Mouse (Mus musculus) brain, embryonic 14.5 days (tissue): ENCODE results near the gene Rftn1. TPM values are rescaled to one million over a fixed set of nuclear protein-coding genes. Genes with fewer than 3 reads are reported as not detected.

Source experiments
- DNase-seq: peaks from one replicate; pipeline ENCODE4 v3.0.0-alpha.2; 2011; ENCODE audit warnings: low read depth
- CTCF ChIP-seq: fragments of 200-500 bp; IDR thresholded peaks from 2 replicates; pipeline ENCODE4 v1.5.1; 2012; ENCODE audit warnings: inconsistent platforms, mild to moderate bottlenecking, moderate library complexity, borderline replicate concordance; ENCODE audit not compliant: insufficient read depth, insufficient read length; ENCODE audit errors: extremely low read depth
- POLR2A ChIP-seq: fragments of 200-500 bp; IDR thresholded peaks from 2 replicates; pipeline ENCODE4 v1.6.1; 2012; ENCODE audit warnings: mild to moderate bottlenecking, inconsistent platforms, borderline replicate concordance; ENCODE audit not compliant: poor library complexity, insufficient read depth, insufficient read length, severe bottlenecking; ENCODE audit errors: extremely low read depth
- polyA plus RNA-seq: library from polyadenylated mRNA; depleted of rRNA; stranded (reverse); fragments of >200 nt; gene quantifications from 2 replicates; pipeline ENCODE4 v1.2.3, GENCODE M21; 2012; rRNA removed

Rftn1 gene
- 17.7 and 18.2 TPM in 2 replicates for polyA plus RNA-seq

DNA sequence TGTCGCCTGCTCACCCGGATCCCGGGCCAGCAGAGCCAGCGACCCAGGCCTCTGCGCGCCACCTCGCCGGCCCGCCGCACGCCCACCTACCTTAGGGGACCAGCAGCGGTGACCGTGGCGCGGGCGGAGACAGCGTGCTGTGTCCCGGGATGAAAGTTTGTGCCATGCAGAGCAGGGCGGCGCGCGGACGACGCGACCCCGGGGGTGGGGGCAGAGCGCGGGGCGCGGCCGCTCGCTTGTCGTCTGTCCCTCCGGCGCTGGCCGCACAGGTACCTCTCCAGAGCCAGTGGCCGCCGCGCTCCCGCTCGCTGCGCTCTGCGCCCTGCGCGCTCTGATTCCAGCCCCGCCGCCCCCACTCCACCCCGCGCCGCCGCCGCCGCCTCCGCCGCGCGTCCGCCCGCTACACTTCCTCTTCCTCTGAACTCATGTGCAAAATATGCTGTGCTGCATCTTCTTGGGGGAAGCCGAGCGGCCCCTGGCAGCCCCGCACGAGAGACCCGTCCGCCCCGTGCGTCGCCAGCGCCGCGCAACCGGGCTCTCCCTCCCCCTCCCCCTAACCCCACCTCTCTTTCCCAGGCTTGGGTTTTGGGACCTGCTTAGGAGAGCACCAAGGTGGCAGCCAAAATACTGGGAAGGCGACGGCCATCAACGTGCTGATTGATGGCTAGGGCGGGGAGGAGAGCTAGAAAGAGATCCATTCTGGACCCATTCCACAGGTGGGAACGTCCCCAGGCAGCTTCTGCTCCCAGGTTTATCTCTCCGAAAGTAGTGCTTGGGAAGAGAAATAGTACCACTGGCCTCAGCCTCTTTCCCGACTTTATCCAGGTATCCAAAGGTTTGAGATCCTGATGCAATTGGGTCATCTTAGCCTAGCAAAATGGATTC, at the start of gene Rftn1:
TSS of gene Rftn1 (minus strand) at position 544 of the 885 bp plus-strand sequence.
- DNase-seq: no peak
- TF ChIP-seq CTCF: no peak
- TF ChIP-seq POLR2A: no peak

DNA sequence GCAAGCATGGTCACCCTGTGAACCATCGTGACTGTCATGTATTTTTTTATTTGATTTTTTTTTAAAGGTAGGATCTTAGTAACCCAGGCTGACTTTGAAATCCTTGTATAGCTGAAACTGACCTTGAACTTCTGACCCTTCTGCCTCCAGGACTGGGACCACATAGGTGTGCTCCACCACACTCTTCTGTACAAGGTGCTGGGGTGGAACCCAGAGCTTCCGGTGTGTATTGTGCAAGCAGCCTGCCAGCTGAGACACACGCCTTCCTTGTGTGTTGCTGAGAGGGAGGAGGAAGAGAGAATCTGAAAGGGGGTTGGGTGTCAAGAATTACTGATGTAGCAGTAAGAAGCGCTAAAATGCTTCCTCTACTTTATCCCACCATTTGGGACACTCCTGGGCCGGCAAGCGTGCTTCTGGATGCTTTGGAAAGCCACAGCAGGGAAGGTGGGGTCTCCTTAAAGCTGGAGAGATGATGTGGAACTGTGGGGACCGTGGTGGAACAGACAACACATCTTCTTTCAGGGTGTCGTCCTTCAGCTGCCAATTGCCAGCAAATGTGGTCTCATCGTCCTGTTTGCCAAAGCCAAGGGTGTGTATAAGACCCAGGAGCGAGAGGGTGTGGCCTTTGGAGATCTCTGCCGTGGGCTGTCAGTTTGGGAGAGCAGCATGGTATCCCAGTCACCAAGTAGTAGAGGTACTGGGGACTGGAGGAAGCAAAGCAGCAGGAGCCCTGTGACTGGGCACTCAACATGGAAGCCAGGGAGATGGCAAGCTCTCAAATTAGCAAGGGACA, 47.5 kb upstream of the Rftn1 start:
- TF ChIP-seq POLR2A: no peak
- TF ChIP-seq CTCF: no peak

DNA sequence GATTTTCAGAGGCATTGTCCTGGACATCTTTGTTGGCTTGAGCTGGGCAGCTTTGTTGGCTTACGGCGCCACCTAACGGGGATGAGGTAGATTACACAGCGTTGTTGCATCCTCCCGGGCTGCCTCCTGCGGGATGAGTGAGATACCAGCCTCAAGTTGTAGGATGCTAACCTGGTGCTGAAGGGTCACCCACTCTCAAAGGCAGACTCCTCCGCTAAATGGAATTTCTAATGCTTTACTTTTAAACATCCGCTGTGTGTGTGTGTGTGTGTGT, 46.9 kb upstream of the Rftn1 start:
- peak; percentile 95 for DNase-seq
- TF ChIP-seq POLR2A (no peak), CTCF (peak; percentile 98)

More for the DNA sequence above, 47.5 kb upstream of the Rftn1 start:
- DNase-seq: peak; percentile 8

DNA sequence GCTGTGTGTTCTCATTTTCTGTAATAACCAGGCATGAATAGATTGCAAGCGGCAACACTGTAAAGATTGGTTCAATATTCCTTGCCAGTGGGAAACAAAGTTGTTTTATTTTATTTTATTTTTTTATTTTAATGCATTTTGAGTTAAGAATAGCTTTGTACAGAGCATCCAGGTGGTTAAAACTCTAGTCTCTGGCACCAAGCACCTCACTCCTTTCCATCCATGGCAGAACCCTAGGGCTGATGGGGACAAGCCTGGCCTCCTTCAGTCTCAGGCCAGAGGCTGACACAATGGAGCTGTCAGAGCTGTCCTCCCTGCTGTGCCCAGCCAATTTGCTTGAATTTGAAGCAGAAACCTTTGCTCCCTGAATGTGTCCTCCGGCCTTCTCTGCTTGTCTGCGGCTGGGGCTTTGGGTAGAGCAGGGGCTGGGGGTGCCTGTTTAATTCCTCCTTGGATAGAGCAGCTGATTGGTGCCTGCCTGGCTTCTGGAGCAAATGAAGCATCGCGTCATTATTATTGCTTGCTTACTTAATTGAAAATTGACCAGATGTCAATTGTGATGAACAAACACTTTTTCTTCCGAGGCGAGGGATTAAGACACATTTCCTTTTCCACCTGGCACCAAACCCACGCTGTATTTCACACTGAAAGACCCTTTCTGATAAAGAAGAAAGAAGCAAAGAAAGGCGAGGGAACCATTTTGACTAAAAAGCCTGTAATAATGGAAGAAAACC, 46.4 kb upstream of the Rftn1 start:
- DNase-seq: peak; percentile 92
- TF ChIP-seq POLR2A: peak; percentile 9; the same call in 1 of the 2 replicates
- no peak for TF ChIP-seq CTCF

DNA sequence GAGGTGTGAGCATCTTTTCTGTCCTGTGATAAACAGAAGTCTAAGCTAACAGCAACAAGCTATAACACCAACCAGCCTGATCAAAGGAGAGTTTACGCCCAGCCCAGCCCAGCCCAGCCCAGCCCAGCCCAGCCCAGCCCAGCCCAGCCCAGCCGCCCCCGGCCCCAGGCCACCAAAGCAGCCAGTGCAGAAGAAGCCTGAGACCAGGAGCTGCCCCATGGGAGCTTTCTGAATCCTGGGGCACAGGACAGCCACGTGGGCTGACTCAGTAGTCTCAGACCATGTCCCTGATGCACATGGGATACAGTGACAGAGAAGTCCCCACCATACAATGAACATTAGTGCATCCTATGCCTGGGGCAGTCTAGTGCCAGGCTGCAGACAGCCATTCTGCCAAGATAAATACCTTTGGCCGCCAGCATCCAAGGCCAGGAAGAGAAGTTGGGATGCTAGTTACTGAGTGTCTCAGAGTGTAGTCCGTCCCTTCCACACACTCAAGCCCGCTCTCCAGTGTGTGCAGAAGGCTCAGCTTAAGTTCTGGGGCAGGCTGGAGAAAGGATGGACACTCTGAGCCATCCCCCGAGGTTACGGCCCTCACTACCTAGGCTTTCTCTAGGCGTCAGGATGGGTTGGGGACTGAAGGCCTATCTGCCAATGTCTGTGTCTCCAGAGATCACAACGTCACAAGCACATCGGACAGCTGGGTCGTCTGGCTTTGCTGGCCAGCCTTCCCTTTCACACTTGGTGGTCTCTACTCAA, 45.6 kb upstream of the Rftn1 start:
- DNase-seq: peak; percentile 67
- TF ChIP-seq POLR2A (no peak), CTCF (no peak)

DNA sequence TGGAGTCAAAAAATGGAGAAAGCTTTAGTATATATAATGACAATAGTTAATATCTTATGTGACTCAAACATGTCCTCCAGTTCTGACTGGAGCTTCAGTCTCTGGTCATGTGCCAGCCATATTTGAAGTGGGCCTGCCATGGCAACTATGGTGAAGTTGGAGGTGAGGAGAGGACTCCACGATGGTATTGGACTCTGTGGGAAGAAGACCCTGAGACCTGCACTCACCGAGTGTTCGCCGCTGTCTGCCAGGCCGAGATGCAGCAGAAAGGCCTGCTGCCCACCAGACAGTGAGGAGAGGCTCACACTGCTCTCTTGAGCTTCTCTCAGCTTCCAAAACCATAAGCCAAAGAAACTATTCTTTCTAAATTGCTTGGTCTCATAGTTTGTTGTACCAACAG, 43.5 kb upstream of the Rftn1 start:
- TF ChIP-seq POLR2A: no peak
- TF ChIP-seq CTCF: no peak
- DNase-seq: no peak

DNA sequence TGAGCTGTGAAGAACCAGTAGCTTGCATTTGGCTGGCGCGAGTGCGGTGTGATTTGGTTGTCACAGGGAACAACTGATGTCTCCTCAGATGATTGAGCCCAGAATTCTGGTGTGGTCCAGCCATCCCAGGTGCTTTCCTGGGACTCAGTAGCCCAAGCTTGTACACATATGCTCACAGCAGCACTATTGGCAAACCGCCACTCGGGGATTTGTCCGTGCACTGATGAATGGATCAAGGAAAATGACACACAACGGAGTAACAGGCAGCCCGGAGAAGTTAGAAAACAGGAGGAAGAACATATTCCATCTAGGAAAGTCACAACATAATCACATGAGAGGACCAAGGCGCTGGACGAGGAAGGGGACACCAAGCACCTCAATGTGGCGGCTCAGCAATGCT, 42.3 kb upstream of the Rftn1 start:
- DNase-seq: peak; percentile 52
- TF ChIP-seq POLR2A: no peak
- no peak for TF ChIP-seq CTCF

DNA sequence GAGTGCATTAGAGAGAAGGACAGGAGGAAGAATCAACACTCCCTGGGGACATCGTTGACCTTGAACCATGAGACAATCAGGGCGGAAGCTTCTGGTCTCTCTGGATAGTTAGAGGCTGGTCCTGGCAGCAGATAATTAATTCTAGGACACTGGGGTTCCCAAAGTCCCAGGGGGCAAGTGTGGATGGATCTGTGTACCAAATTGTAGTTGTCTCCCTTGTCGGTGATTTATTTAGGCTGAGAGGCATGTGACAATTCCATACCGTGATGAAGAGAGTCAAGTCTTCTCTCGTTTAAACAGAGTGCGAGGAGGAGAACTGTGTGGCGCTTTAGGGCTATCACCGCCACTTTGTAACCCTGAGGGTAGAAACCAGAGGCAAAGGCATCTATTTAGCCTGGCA, 40.7 kb upstream of the Rftn1 start:
- TF ChIP-seq POLR2A (no peak), CTCF (no peak)
- no peak for DNase-seq

DNA sequence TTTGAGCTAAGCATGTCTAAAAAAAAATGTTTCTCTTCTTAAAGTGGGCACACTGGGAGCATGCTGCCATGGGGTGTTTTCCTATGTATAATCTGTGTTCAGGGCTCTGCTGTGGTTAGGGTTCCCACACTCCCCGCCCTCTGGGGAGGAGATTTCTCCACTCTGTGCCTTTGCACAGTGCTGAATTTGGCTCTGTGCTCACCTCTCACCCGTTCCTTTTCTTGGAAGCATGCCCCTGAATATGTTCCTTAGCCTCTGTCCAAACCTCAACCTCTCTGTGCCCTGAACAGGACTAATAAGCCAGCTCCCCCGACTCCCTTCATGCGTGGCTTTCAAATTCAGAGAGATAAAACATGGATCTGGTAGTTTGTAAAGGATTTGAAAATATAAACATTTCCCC, 39.1 kb upstream of the Rftn1 start:
- DNase-seq: no peak
- TF ChIP-seq CTCF (no peak), POLR2A (no peak)

DNA sequence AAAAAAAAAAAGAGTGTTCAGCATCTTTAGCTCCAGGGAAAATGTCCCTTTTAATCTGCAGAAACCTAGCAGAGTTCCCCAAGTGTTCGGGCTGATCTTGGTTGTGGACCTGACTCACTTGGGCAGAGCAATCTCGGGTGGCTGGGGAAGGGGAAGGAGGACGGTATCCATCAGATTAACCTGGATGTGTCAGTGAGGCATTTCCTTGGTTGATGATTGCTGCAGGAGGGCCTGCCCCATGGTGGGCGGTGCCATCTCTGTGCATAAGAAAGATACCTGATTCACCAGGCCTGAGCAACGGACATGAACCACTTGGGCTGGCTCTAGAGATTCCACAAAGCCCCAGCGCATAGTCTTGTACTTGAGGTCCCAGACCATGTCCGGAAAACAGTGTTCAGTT, 36.9 kb upstream of the Rftn1 start:
- no peak for DNase-seq
- TF ChIP-seq POLR2A: no peak
- no peak for TF ChIP-seq CTCF

DNA sequence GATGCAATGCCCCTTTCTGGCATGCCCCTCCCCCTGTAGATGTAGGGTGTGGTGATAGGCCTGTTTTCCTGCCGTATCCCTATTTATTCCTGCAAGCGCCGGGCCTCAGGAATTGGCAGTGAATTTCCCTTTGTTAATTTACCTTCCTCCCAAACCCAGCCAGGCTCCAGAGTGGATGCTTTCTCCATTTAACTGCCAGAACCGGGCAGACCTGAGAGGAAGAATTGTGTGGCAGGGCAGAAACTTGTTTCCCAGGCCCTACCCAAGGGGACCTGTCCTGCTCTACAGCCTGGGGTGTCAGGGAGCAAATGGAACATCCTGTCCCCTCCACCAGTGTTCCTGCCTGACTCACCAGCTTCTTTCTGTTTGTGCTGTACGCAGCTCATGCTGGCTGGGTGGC, 34.2 kb upstream of the Rftn1 start:
- DNase-seq: no peak
- TF ChIP-seq CTCF (no peak), POLR2A (no peak)

DNA sequence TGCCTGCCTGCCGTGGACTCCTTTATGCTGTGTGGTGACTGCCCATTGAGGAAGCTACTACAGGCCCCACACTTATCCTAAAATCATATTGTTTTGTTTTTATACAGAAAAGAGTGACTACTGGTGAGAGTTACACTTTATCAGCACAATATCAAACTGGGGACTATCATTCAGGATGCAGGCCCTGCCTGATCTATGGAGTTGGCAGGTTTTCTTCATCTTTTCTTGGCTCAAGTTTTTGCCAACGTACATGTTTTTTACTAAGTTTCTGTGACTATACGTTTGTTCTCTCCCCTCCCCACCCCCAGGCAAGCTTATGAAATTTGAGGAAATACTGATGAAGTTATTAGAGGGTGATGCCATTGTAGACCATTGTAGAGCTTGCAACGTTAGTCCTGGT, 27.5 kb upstream of the Rftn1 start:
- DNase-seq: no peak
- TF ChIP-seq CTCF (no peak), POLR2A (no peak)
